Mouse (Mus musculus) MEL (cell line): Measurements from ENCODE around the gene Iqch. TPM values are rescaled to one million over a fixed set of nuclear protein-coding genes. Genes with fewer than 3 reads are reported as not detected.
A peak's percentile ranks its signal among the peaks of the same experiment; 100 is the strongest.

Experiments used
- DNase-seq: peaks from one replicate; pipeline ENCODE4 v3.0.0; 2011; ENCODE audit warnings: low read depth, low spot score
- H3K27ac ChIP-seq: 2 replicates; pipeline ENCODE4 v1.5.1; 2012; ENCODE audit warnings: low read depth, mild to moderate bottlenecking, control low read depth, low read length, moderate library complexity; ENCODE audit not compliant: control insufficient read depth
- H3K27me3 ChIP-seq, 2 experiments: fragments of 150-350 bp in 1 of 2; sonication (generic) in 1 of 2; 2 replicates each; pipeline ENCODE4 v1.6.1; 2012; ENCODE audit warnings: low read length in 2 of 2, mild to moderate bottlenecking in 2 of 2, improper control_type of control experiment in 1 of 2, moderate library complexity in 1 of 2; ENCODE audit not compliant: insufficient read depth in 2 of 2, control insufficient read depth in 1 of 2
- H3K36me3 ChIP-seq, 2 experiments: 2 replicates each; pipeline ENCODE4 v1.6.1; 2012 to 2014; ENCODE audit warnings: low read length in 2 of 2, improper control_type of control experiment in 1 of 2, inconsistent platforms in 1 of 2, mild to moderate bottlenecking in 1 of 2; ENCODE audit not compliant: insufficient read depth in 2 of 2, control insufficient read depth in 1 of 2
- H3K4me1 ChIP-seq, 2 experiments: fragments of 150-350 bp in 1 of 2; sonication (generic) in 1 of 2; 2 replicates each; pipeline ENCODE4 v1.6.1; 2012; ENCODE audit warnings: low read length in 2 of 2, improper control_type of control experiment in 1 of 2, mild to moderate bottlenecking in 1 of 2; ENCODE audit not compliant: insufficient read depth in 2 of 2, control insufficient read depth in 1 of 2
- H3K4me3 ChIP-seq, 2 experiments: fragments of 150-350 bp in 1 of 2; sonication (generic) in 1 of 2; 2 replicates each; pipeline ENCODE4 v1.5.1; 2012; ENCODE audit warnings: low read depth in 2 of 2, low read length in 2 of 2, mild to moderate bottlenecking in 2 of 2, moderate library complexity in 2 of 2, control low read depth in 1 of 2, improper control_type of control experiment in 1 of 2; ENCODE audit not compliant: control insufficient read depth in 1 of 2, insufficient read depth in 1 of 2
- H3K79me2 ChIP-seq: 2 replicates; pipeline ENCODE4 v1.6.1; 2012; ENCODE audit warnings: mild to moderate bottlenecking, low read length, moderate library complexity; ENCODE audit not compliant: control insufficient read depth, poor library complexity, insufficient read depth
- H3K9ac ChIP-seq: 2 replicates; pipeline ENCODE4 v1.6.1; 2012; ENCODE audit warnings: low read depth, mild to moderate bottlenecking, control low read depth, low read length, moderate library complexity; ENCODE audit not compliant: control insufficient read depth, poor library complexity, severe bottlenecking
- H3K9me3 ChIP-seq: fragments of 150-350 bp; sonication (generic); replicated peaks from 2 replicates; pipeline ENCODE4 v1.6.1; 2012; ENCODE audit warnings: mild to moderate bottlenecking, low read length, improper control_type of control experiment, moderate library complexity; ENCODE audit not compliant: insufficient read depth
- CHD1 ChIP-seq: IDR thresholded peaks from 2 replicates; pipeline ENCODE4 v1.6.1; 2012; ENCODE audit warnings: low read depth, mild to moderate bottlenecking, inconsistent platforms, low read length, improper control_type of control experiment
- CHD2 ChIP-seq: IDR thresholded peaks from 2 replicates; pipeline ENCODE4 v1.6.1; 2011; ENCODE audit warnings: low read length, improper control_type of control experiment
- CTCF ChIP-seq, 3 experiments: IDR thresholded peaks in 2 of 3; conservative IDR thresholded peaks in 1 of 3; 2 replicates each; pipeline ENCODE4 v1.5.1; 2011 to 2012; ENCODE audit warnings: low read length in 3 of 3, low read depth in 2 of 3, mild to moderate bottlenecking in 2 of 3, improper control_type of control experiment in 1 of 3, inconsistent platforms in 1 of 3, mixed read lengths in 1 of 3, moderate library complexity in 1 of 3; ENCODE audit not compliant: control insufficient read depth in 1 of 3, insufficient read depth in 1 of 3, poor library complexity in 1 of 3, severe bottlenecking in 1 of 3
- ELF1 ChIP-seq: IDR thresholded peaks from 2 replicates; pipeline ENCODE4 v1.6.1; 2014; ENCODE audit warnings: low read depth, mild to moderate bottlenecking, inconsistent platforms, low read length, improper control_type of control experiment, moderate library complexity
- EP300 ChIP-seq, 2 experiments: IDR thresholded peaks; 2 replicates each; pipeline ENCODE4 v1.6.1; 2011; ENCODE audit warnings: improper control_type of control experiment in 2 of 2, low read length in 2 of 2, low read depth in 1 of 2, mild to moderate bottlenecking in 1 of 2
- GATA1 ChIP-seq: IDR thresholded peaks from 2 replicates; pipeline ENCODE4 v1.6.1; 2011; ENCODE audit warnings: low read depth, low read length, improper control_type of control experiment
- JUND ChIP-seq: IDR thresholded peaks from 2 replicates; pipeline ENCODE4 v1.6.1; 2011; ENCODE audit warnings: low read depth, mild to moderate bottlenecking, improper control_type of control experiment, low read length
- KAT2A ChIP-seq: conservative IDR thresholded peaks from 2 replicates; pipeline ENCODE4 v1.6.1; 2012; ENCODE audit warnings: low read depth, low read length, improper control_type of control experiment, inconsistent platforms
- MYB ChIP-seq: IDR thresholded peaks from 2 replicates; pipeline ENCODE4 v1.6.1; 2011; ENCODE audit warnings: mild to moderate bottlenecking, low read depth, low read length, improper control_type of control experiment
- MYC ChIP-seq: IDR thresholded peaks from 2 replicates; pipeline ENCODE4 v1.6.1; 2011; ENCODE audit warnings: low read depth, mild to moderate bottlenecking, low read length, improper control_type of control experiment, moderate library complexity
- NRF1 ChIP-seq: IDR thresholded peaks from 2 replicates; pipeline ENCODE4 v1.6.1; 2014; ENCODE audit warnings: low read depth, mild to moderate bottlenecking, inconsistent platforms, low read length, improper control_type of control experiment, moderate library complexity; ENCODE audit not compliant: poor library complexity, insufficient read depth, severe bottlenecking
- POLR2AphosphoS5 ChIP-seq: IDR thresholded peaks from 2 replicates; pipeline ENCODE4 v1.6.1; 2012; ENCODE audit warnings: low read depth, borderline replicate concordance, mild to moderate bottlenecking, inconsistent platforms, low read length, moderate library complexity, mixed read lengths
- RAD21 ChIP-seq: IDR thresholded peaks from 2 replicates; pipeline ENCODE4 v1.6.1; 2011; ENCODE audit warnings: mild to moderate bottlenecking, low read depth, low read length, improper control_type of control experiment
- RCOR1 ChIP-seq: IDR thresholded peaks from 2 replicates; pipeline ENCODE4 v1.6.1; 2012; ENCODE audit warnings: low read depth, mild to moderate bottlenecking, inconsistent platforms, low read length, improper control_type of control experiment
- TCF12 ChIP-seq: IDR thresholded peaks from 2 replicates; pipeline ENCODE4 v1.6.1; 2014; ENCODE audit warnings: low read depth, mild to moderate bottlenecking, inconsistent platforms, low read length, improper control_type of control experiment, moderate library complexity
- UBTF ChIP-seq: IDR thresholded peaks from 2 replicates; pipeline ENCODE4 v1.6.1; 2012; ENCODE audit warnings: low read depth, mild to moderate bottlenecking, inconsistent platforms, low read length, improper control_type of control experiment, moderate library complexity, borderline replicate concordance; ENCODE audit not compliant: insufficient read depth
- USF2 ChIP-seq, 2 experiments: IDR thresholded peaks; 2 replicates each; pipeline ENCODE4 v1.6.1; 2011 to 2012; ENCODE audit warnings: improper control_type of control experiment in 2 of 2, low read length in 2 of 2, borderline replicate concordance in 1 of 2, inconsistent platforms in 1 of 2, low read depth in 1 of 2, mild to moderate bottlenecking in 1 of 2; ENCODE audit not compliant: insufficient read depth in 1 of 2
- ZMIZ1 ChIP-seq: IDR thresholded peaks from 2 replicates; pipeline ENCODE4 v1.6.1; 2012; ENCODE audit warnings: low read depth, mild to moderate bottlenecking, inconsistent platforms, low read length, improper control_type of control experiment, moderate library complexity
- polyA plus RNA-seq, 2 experiments: library from polyadenylated mRNA; stranded (reverse) in 1 of 2; unstranded in 1 of 2; fragments of >175 nt in 1 of 2; fragments of >200 nt in 1 of 2; gene quantifications; 2 replicates each; pipeline versions ENCODE4 v1.2.1 to v1.2.4; 2012; ENCODE audit warnings: low replicate concordance in 2 of 2, low read depth in 1 of 2; ENCODE audit not compliant: insufficient read length in 2 of 2, insufficient read depth in 1 of 2, missing spikeins in 1 of 2
- total RNA-seq: library from RNA; depleted of rRNA; stranded (reverse); fragments of 300-350 nt; gene quantifications from 2 replicates; pipeline ENCODE4 v1.2.3, GENCODE M21; 2012

Gene Iqch
- total and polyA plus RNA-seq, 3 experiments: not detected

- H3K9me3 ChIP-seq: no peaks in the 10 kb centered on the region
- H3K4me3 ChIP-seq: no peak overlapping the region
- H3K27ac ChIP-seq: no peak overlapping the region
- H3K36me3 ChIP-seq: peaks cover 1 to 8% of the 10 kb centered on the region in 2 experiments; a peak in 3 of 4 replicates
- peak; percentile 69 for DNase-seq
- H3K27me3 ChIP-seq: no peaks in the 10 kb centered on the region
- H3K9ac ChIP-seq: no peak overlapping the region
- peak; percentile 34; the same call in 1 of the 2 replicates for TF ChIP-seq GATA1
- TF ChIP-seq MYB: no peak
- H3K79me2 ChIP-seq: peaks cover 27% of the 10 kb centered on the region; the same call in 1 of the 2 replicates
- peaks cover 0 to 5% of the 10 kb centered on the region in 2 experiments; a peak in 1 of 4 replicates for H3K4me1 ChIP-seq
Observed at GRCm38 (mm10) chr9:63613569-63613968, 11.3 kb upstream of the Iqch start.

GRCm38 (mm10) chr9:63612565-63613515, 10.5 kb upstream of the Iqch start:
- peaks cover 27% of the 10 kb centered on the region; the same call in 1 of the 2 replicates for H3K79me2 ChIP-seq
- H3K4me3 ChIP-seq: no peak overlapping the region
- peaks cover 0 to 8% of the 10 kb centered on the region in 2 experiments; a peak in 3 of 4 replicates for H3K36me3 ChIP-seq
- H3K9ac ChIP-seq: no peak overlapping the region
- TF ChIP-seq NRF1 (no peak), RAD21 (no peak), RCOR1 (no peak), ELF1 (no peak), POLR2AphosphoS5 (no peak), USF2 (IDR thresholded peaks at IDR 0.05; ENCODE audit: borderline replicate concordance in 1 of 2, insufficient read depth in 1 of 2, low read depth in 1 of 2, low read length in 2 of 2) (no peak), JUND (no peak), CTCF (IDR thresholded peaks at IDR 0.05 in 2 of 3, conservative IDR thresholded peaks at IDR 0.05 in 1 of 3; ENCODE audit: control insufficient read depth in 1 of 3, insufficient read depth in 1 of 3, low read depth in 2 of 3, low read length in 3 of 3, poor library complexity in 1 of 3, severe bottlenecking in 1 of 3) (no peak), UBTF (no peak), MYC (no peak), ZMIZ1 (no peak), TCF12 (no peak), CHD2 (no peak), CHD1 (no peak), EP300 (IDR thresholded peaks at IDR 0.05; ENCODE audit: low read depth in 1 of 2, low read length in 2 of 2) (no peak), KAT2A (no peak)
- TF ChIP-seq, all 39 proteins: peak for 0
- peaks cover 0 to 5% of the 10 kb centered on the region in 2 experiments; a peak in 1 of 4 replicates for H3K4me1 ChIP-seq
- H3K27me3 ChIP-seq: no peaks in the 10 kb centered on the region
- H3K9me3 ChIP-seq: no peaks in the 10 kb centered on the region
- no peak overlapping the region for H3K27ac ChIP-seq
- no peak for DNase-seq
